Mouse (Mus musculus): ENCODE measurements around the gene Lin28a. TPM values are rescaled to one million over a fixed set of nuclear protein-coding genes. Genes with fewer than 3 reads are reported as not detected.
A peak's percentile ranks its signal among the peaks of the same experiment; 100 is the strongest.

The Lin28a gene
- polyA plus RNA-seq, 1 experiment from 2014 or later = 0.16 TPM

GRCm38 (mm10) chr4:134018038-134018778 is 433 bp downstream of the Lin28a start:
- H3K4me2 ChIP-seq (ENCODE audit: low read length) = peak overlapping the region; percentile 55
- peaks cover 8 to 14% of the 10 kb centered on the region in 2 experiments; a peak in 2 of 4 replicates for H3K4me1 ChIP-seq (ENCODE audit: control insufficient read depth in 2 of 2, insufficient read depth in 2 of 2, low read length in 2 of 2)
- peaks cover 48% of the 10 kb centered on the region for H3K27me3 ChIP-seq (ENCODE audit: control insufficient read depth, insufficient read depth, low read length)
- H3K9me3 ChIP-seq (ENCODE audit: control insufficient read depth, low read length) = no peaks in the 10 kb centered on the region
- under 1% methylated on average over 45 of the region's 46 CpGs for WGBS
- H3K4me3 ChIP-seq (ENCODE audit: control insufficient read depth in 1 of 2, insufficient read depth in 1 of 2, low read depth in 1 of 2, low read length in 2 of 2) = peak overlapping the region; percentile 20 to 24
- H3K27ac ChIP-seq (replicated peaks in 1 of 2; ENCODE audit: control insufficient read depth in 1 of 2, insufficient read depth in 1 of 2, low read depth in 2 of 2, low read length in 2 of 2) = no peak overlapping the region
- H3K9ac ChIP-seq (ENCODE audit: low read length) = peak overlapping the region; percentile 11; the same call in 1 of the 2 replicates
- no peaks in the 10 kb centered on the region for H3K36me3 ChIP-seq (ENCODE audit: control insufficient read depth, insufficient read depth, low read length)
- no peak for ATAC-seq (ENCODE audit: insufficient number of reproducible peaks, insufficient read depth, low FRiP score, low read depth)

GRCm38 (mm10) chr4:134017201-134017865 is 1.3 kb downstream of the Lin28a start:
- H3K27ac ChIP-seq (replicated peaks in 1 of 2; ENCODE audit: control insufficient read depth in 1 of 2, insufficient read depth in 1 of 2, low read depth in 2 of 2, low read length in 2 of 2) = no peak overlapping the region
- H3K4me2 ChIP-seq (ENCODE audit: low read length) = peak overlapping the region; percentile 55
- WGBS = 4% methylated on average over 21 of the region's 21 CpGs
- H3K4me3 ChIP-seq (ENCODE audit: control insufficient read depth in 1 of 2, insufficient read depth in 1 of 2, low read depth in 1 of 2, low read length in 2 of 2) = peak overlapping the region in 1 of 2 experiments; percentile 10; a peak in 1 of 4 replicates
- no peaks in the 10 kb centered on the region for H3K36me3 ChIP-seq (ENCODE audit: control insufficient read depth, insufficient read depth, low read length)
- ATAC-seq (ENCODE audit: insufficient number of reproducible peaks, insufficient read depth, low FRiP score, low read depth) = 0 out of 2 replicates have a peak, but pooled peaks have one; percentile 20
- peaks cover 8 to 19% of the 10 kb centered on the region in 2 experiments; a peak in 2 of 4 replicates for H3K4me1 ChIP-seq (ENCODE audit: control insufficient read depth in 2 of 2, insufficient read depth in 2 of 2, low read length in 2 of 2)
- H3K9me3 ChIP-seq (ENCODE audit: control insufficient read depth, low read length) = no peaks in the 10 kb centered on the region
- no peak overlapping the region; the same call in 1 of the 2 replicates for H3K9ac ChIP-seq (ENCODE audit: low read length)
- H3K27me3 ChIP-seq (ENCODE audit: control insufficient read depth, insufficient read depth, low read length) = peaks cover 48% of the 10 kb centered on the region

DNA sequence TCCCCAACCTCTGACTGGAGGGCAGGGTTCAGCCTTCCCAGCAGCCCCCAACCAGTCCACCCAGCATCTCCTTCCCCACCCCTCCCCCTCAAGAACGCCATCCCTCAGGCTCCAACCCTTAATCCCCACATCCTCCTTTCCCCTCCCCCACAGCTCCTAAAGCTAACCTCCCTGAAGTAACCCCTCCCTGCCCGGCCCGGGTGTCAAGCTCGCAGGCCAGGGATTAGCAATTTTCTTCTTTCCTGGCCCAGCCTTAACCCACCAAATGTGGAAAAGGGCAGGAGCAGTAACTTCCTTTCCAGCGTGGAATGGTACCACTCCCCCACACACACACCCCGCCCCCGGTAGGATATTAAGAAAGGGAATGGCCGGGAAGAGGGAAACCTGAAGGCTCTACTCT is 1.9 kb downstream of the Lin28a start:
- no peak overlapping the region for H3K9ac ChIP-seq (ENCODE audit: low read length)
- WGBS = 3% methylated on average over 8 of the region's 8 CpGs
- ATAC-seq (ENCODE audit: insufficient number of reproducible peaks, insufficient read depth, low FRiP score, low read depth) = no peak
- H3K4me1 ChIP-seq (ENCODE audit: control insufficient read depth in 2 of 2, insufficient read depth in 2 of 2, low read length in 2 of 2) = peaks cover 13 to 24% of the 10 kb centered on the region in 2 experiments; a peak in 3 of 4 replicates
- H3K36me3 ChIP-seq (ENCODE audit: control insufficient read depth, insufficient read depth, low read length) = no peaks in the 10 kb centered on the region
- H3K27me3 ChIP-seq (ENCODE audit: control insufficient read depth, insufficient read depth, low read length) = peaks cover 48% of the 10 kb centered on the region
- H3K27ac ChIP-seq (replicated peaks in 1 of 2; ENCODE audit: control insufficient read depth in 1 of 2, insufficient read depth in 1 of 2, low read depth in 2 of 2, low read length in 2 of 2) = no peak overlapping the region
- no peak overlapping the region for H3K4me3 ChIP-seq (ENCODE audit: control insufficient read depth in 1 of 2, insufficient read depth in 1 of 2, low read depth in 1 of 2, low read length in 2 of 2)
- H3K4me2 ChIP-seq (ENCODE audit: low read length) = no peak overlapping the region
- no peaks in the 10 kb centered on the region for H3K9me3 ChIP-seq (ENCODE audit: control insufficient read depth, low read length)

DNA sequence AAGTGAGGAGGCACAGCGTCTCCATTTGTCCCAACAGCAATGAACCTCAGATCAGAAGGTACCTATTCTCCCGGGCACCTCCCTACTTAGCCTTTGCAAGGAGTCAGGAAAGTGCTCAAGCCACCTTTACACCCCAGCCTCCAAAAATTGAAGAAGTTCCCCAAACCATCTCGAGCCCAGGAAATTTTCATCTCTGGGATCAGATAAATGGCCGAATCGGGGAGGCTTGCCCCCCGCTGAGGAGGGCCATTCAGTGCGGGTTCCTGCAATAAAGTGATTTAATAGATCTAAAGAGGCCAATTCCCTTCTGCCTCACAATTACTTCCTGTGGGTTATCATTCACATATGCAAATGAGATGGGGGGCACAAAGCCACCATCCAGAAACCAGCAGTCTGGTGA is 2.4 kb downstream of the Lin28a start:
- H3K27me3 ChIP-seq (ENCODE audit: control insufficient read depth, insufficient read depth, low read length) = peaks cover 48% of the 10 kb centered on the region
- no peaks in the 10 kb centered on the region for H3K9me3 ChIP-seq (ENCODE audit: control insufficient read depth, low read length)
- no peaks in the 10 kb centered on the region for H3K36me3 ChIP-seq (ENCODE audit: control insufficient read depth, insufficient read depth, low read length)
- no peak overlapping the region for H3K4me3 ChIP-seq (ENCODE audit: control insufficient read depth in 1 of 2, insufficient read depth in 1 of 2, low read depth in 1 of 2, low read length in 2 of 2)
- H3K9ac ChIP-seq (ENCODE audit: low read length) = no peak overlapping the region
- peaks cover 18 to 29% of the 10 kb centered on the region in 2 experiments; a peak in 3 of 4 replicates for H3K4me1 ChIP-seq (ENCODE audit: control insufficient read depth in 2 of 2, insufficient read depth in 2 of 2, low read length in 2 of 2)
- ATAC-seq (ENCODE audit: insufficient number of reproducible peaks, insufficient read depth, low FRiP score, low read depth) = no peak
- no peak overlapping the region for H3K4me2 ChIP-seq (ENCODE audit: low read length)
- no peak overlapping the region for H3K27ac ChIP-seq (replicated peaks in 1 of 2; ENCODE audit: control insufficient read depth in 1 of 2, insufficient read depth in 1 of 2, low read depth in 2 of 2, low read length in 2 of 2)
- WGBS = 14% methylated on average over 7 of the region's 7 CpGs

- Histone ChIP-seq H3K9ac (ENCODE audit: low read length) (no peak overlapping the region), H3K4me2 (ENCODE audit: low read length) (no peak overlapping the region), H3K9me3 (ENCODE audit: control insufficient read depth, low read length) (no peaks in the 10 kb centered on the region), H3K27me3 (ENCODE audit: control insufficient read depth, insufficient read depth, low read length) (peaks cover 24% of the 10 kb centered on the region), H3K4me1 (ENCODE audit: control insufficient read depth in 2 of 2, insufficient read depth in 2 of 2, low read length in 2 of 2) (peaks cover 12 to 20% of the 10 kb centered on the region in 2 experiments; a peak in 3 of 4 replicates), H3K27ac (replicated peaks in 1 of 2; ENCODE audit: control insufficient read depth in 1 of 2, insufficient read depth in 1 of 2, low read depth in 2 of 2, low read length in 2 of 2) (no peak overlapping the region), H3K36me3 (ENCODE audit: control insufficient read depth, insufficient read depth, low read length) (no peaks in the 10 kb centered on the region), H3K4me3 (ENCODE audit: control insufficient read depth in 1 of 2, insufficient read depth in 1 of 2, low read depth in 1 of 2, low read length in 2 of 2) (no peak overlapping the region)
- 32% methylated on average over 12 of the region's 12 CpGs for whole genome bisulfite sequencing
- ATAC-seq (ENCODE audit: insufficient number of reproducible peaks, insufficient read depth, low FRiP score, low read depth) = no peak
Measured at GRCm38 (mm10) chr4:134012858-134013528, 5.6 kb downstream of the Lin28a start.

GRCm38 (mm10) chr4:134011450-134012414 is 6.9 kb downstream of the Lin28a start:
- H3K4me3 ChIP-seq (ENCODE audit: control insufficient read depth in 1 of 2, insufficient read depth in 1 of 2, low read depth in 1 of 2, low read length in 2 of 2) = no peak overlapping the region
- H3K27me3 ChIP-seq (ENCODE audit: control insufficient read depth, insufficient read depth, low read length) = peaks cover 12% of the 10 kb centered on the region
- no peaks in the 10 kb centered on the region for H3K9me3 ChIP-seq (ENCODE audit: control insufficient read depth, low read length)
- WGBS = 11% methylated on average over 16 of the region's 16 CpGs
- ATAC-seq (ENCODE audit: insufficient number of reproducible peaks, insufficient read depth, low FRiP score, low read depth) = no peak
- no peak overlapping the region for H3K27ac ChIP-seq (replicated peaks in 1 of 2; ENCODE audit: control insufficient read depth in 1 of 2, insufficient read depth in 1 of 2, low read depth in 2 of 2, low read length in 2 of 2)
- peaks cover 12 to 15% of the 10 kb centered on the region in 2 experiments; a peak in 3 of 4 replicates for H3K4me1 ChIP-seq (ENCODE audit: control insufficient read depth in 2 of 2, insufficient read depth in 2 of 2, low read length in 2 of 2)
- H3K4me2 ChIP-seq (ENCODE audit: low read length) = no peak overlapping the region; the same call in 1 of the 2 replicates
- no peak overlapping the region for H3K9ac ChIP-seq (ENCODE audit: low read length)
- H3K36me3 ChIP-seq (ENCODE audit: control insufficient read depth, insufficient read depth, low read length) = no peaks in the 10 kb centered on the region

Measured in heart, embryonic 14.5 days (tissue).